Mouse (Mus musculus) ES-Bruce4 (cell line): ENCODE measurements around the gene Exd2.

Experiments
- CTCF ChIP-seq: IDR thresholded peaks from one replicate; pipeline ENCODE4 v1.8.1; 2011; ENCODE audit warnings: low read depth, low read length
- EP300 ChIP-seq: IDR thresholded peaks from 2 replicates; pipeline ENCODE4 v1.6.1; 2011; ENCODE audit warnings: low read depth, low read length; ENCODE audit not compliant: insufficient read depth
- POLR2A ChIP-seq: IDR thresholded peaks from one replicate; pipeline ENCODE4 v1.8.1; 2011; ENCODE audit warnings: low read length; ENCODE audit not compliant: insufficient read depth

DNA sequence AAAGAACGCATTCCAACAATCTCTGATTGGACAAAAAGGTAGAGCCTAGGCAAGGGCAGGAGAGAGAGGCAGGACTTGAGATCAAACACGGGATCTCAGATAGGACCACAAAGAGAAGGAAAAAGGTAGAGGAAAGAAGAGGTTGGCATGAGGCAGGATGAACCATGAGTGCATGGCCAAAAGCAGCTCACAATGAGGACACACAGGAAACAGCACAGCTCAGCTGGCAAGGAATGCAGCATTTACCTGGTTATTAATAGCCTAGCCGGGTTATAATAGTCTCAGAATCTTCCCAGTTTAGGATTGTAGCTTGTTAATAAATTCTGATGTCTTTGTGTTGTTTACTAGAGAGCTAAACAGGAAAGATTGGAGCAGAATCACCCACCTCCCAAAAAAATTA lies 35.2 kb upstream of the Exd2 start:
- TF ChIP-seq CTCF (no peak), POLR2A (no peak), EP300 (no peak)
